Comparison of ENCODE assay signal across 17 mouse cellular contexts in the genomic region with DNA sequence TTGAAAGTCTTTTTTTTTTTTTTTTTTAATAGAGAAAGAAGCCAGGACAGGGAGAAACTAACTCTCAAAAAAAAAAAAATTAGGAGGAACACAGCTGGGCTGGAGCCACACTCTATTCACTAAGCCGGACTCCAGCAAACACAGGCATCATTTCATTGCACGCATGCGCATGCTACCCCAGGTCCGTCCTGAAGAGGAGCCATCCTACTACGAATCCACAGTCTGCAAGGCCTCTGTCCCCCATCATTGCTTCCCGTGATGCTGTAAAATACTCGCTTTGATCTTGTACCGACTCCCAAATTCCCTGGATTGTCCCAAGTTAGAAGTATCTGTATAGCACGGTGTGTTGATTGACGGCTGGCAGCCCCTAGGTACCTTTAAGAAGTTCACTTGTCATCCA.
A peak's percentile ranks its signal among the peaks of the same experiment; 100 is the strongest.
DNase-seq lines count a peak whose midpoint lies in the region; ATAC-seq and TF ChIP-seq lines count a peak whose summit lies in the region.
"Had no signal": no experiment of that assay in that cellular context is flagged by ENCODE, and none has a peak within 500 bp of the region (broad histone marks: within the 10 kb centered on the region; RNA-seq: fewer than 3 reads in every experiment).

No protein-coding gene starts in this region.

- H3K4me1 ChIP-seq in heart, postnatal 0 days (ENCODE audit: control insufficient read depth, insufficient read depth): no peaks in the 10 kb centered on the region
- H3K4me1 ChIP-seq in lung, adult 2 months (ENCODE audit: control insufficient read depth, insufficient read depth, low read length): no peaks in the 10 kb centered on the region
- H3K4me1 ChIP-seq: heart, embryonic 15.5 days had no signal

- no peaks in the 10 kb centered on the region for H3K9me3 ChIP-seq in heart, postnatal 0 days (replicated peaks; ENCODE audit: control insufficient read depth, low read length)
- H3K9me3 ChIP-seq: heart, embryonic 15.5 days had no signal

- no peak overlapping the region for H3K27ac ChIP-seq in heart, postnatal 0 days (ENCODE audit: low read depth)
- H3K27ac ChIP-seq: heart, embryonic 15.5 days had no signal

- no peak for TF ChIP-seq POLR2A in lung, adult 2 months (IDR thresholded peaks at IDR 0.05; ENCODE audit: borderline replicate concordance, extremely low read depth, low read depth, low read length)

- H3K4me2 ChIP-seq in heart, postnatal 0 days (ENCODE audit: low read depth, low read length): no peak overlapping the region
- H3K4me2 ChIP-seq: heart, embryonic 15.5 days had no signal

- H3K4me3 ChIP-seq in heart, postnatal 0 days (ENCODE audit: low read depth, low read length): no peak overlapping the region
- H3K4me3 ChIP-seq in lung, adult 2 months (replicated peaks; ENCODE audit: extremely low read depth, low read depth, low read length): no peak overlapping the region
- H3K4me3 ChIP-seq: erythroblast, embryonic 14.5 days; heart, embryonic 15.5 days had no signal

- H3K9ac ChIP-seq in heart, postnatal 0 days (replicated peaks; ENCODE audit: low read depth, low read length): no peak overlapping the region
- H3K9ac ChIP-seq: heart, embryonic 15.5 days had no signal

- no peak for ATAC-seq in heart, postnatal 0 days (ENCODE audit: insufficient read depth, low read depth)
- ATAC-seq: activated CD4-positive, CD25-positive, alpha-beta regulatory T cell, adult 4 months; hindbrain, embryonic 16.5 days had no signal

- no peaks in the 10 kb centered on the region for H3K36me3 ChIP-seq in heart, postnatal 0 days (replicated peaks; ENCODE audit: control insufficient read depth, insufficient read depth, low read length)
- H3K36me3 ChIP-seq: heart, embryonic 15.5 days had no signal

- peak; percentile 22 for TF ChIP-seq CTCF in heart, postnatal 0 days (IDR thresholded peaks at IDR 0.05; ENCODE audit: low read depth)
- TF ChIP-seq CTCF in lung, adult 2 months (IDR thresholded peaks at IDR 0.05; ENCODE audit: insufficient read depth, low read length): peak; percentile 16; the same call in 1 of the 2 replicates

- WGBS in heart, postnatal 0 days: 74% methylated on average over 10 of the region's 10 CpGs
- 79% methylated on average over 10 of the region's 10 CpGs for WGBS in lung, adult 2 months

- TF ChIP-seq EP300 in heart, postnatal 0 days (IDR thresholded peaks at IDR 0.05; ENCODE audit: low read depth): no peak

- DNase-seq in cerebellum, postnatal 10 days: peak; percentile 32 to 43
- DNase-seq in cerebellum, adult 8-10 months: no peak
- no peak for DNase-seq in heart, postnatal 0 days (ENCODE audit: low spot score)
- DNase-seq in heart, postnatal 14 days: no peak
- no peak for DNase-seq in lung, adult 2 months
- no peak for DNase-seq in lung, postnatal 36 days
- peak; percentile 50 for DNase-seq in ZHBTc4 (ENCODE audit: low read depth, low spot score)
- DNase-seq in cerebellum, adult 9-10 months: no peak
- DNase-seq: adrenal gland, postnatal 25 days; gastrocnemius, postnatal 25 days; kidney, adult 9 months; thymus, adult 18-20 months had no signal

- intact Hi-C loops in heart, postnatal 14 days (cut with DNase I): no loop called here

- H3K27me3 ChIP-seq in heart, postnatal 0 days (ENCODE audit: control insufficient read depth, insufficient read depth, low read length): no peaks in the 10 kb centered on the region
- H3K27me3 ChIP-seq: CH12.LX; heart, embryonic 15.5 days had no signal

Comparison
In these comparisons a context has a peak if more than half of its experiments do, and no peak if none do; other contexts are left out.
1. DNase-seq: peak in cerebellum, postnatal 10 days (2 of 2) and ZHBTc4 (single experiment); none in cerebellum, adult 8-10 months (single experiment), heart, postnatal 0 days (single experiment), heart, postnatal 14 days (0 of 2), lung, adult 2 months (single experiment), lung, postnatal 36 days (single experiment) and cerebellum, adult 9-10 months (single experiment).